Mouse (Mus musculus) lung, postnatal 14 days (tissue): ENCODE data around the gene Tepp.

ENCODE experiments used
- DNase-seq: peaks from one replicate; pipeline ENCODE4 v3.0.0; 2021

Tepp gene

GRCm38 (mm10) chr8:95369581-95370326 lies 59.4 kb downstream of the Tepp start:
- DNase-seq = no peak

GRCm38 (mm10) chr8:95373389-95374002 lies 63.1 kb downstream of the Tepp start:
- DNase-seq = no peak

- no peak for DNase-seq
These were observed 64.1 kb downstream of the Tepp start for GRCm38 (mm10) chr8:95374429-95374828.

GRCm38 (mm10) chr8:95375374-95375930 lies 65.1 kb downstream of the Tepp start:
- no peak for DNase-seq
